Mouse (Mus musculus) ovary, adult 2 months (tissue): ENCODE results near the gene Nubp2. TPM values are rescaled to one million over a fixed set of nuclear protein-coding genes. Genes with fewer than 3 reads are reported as not detected.

Experiments
- polyA plus RNA-seq: library from polyadenylated mRNA; depleted of rRNA; stranded (reverse); fragments of >200 nt; gene quantifications from 2 replicates; pipeline ENCODE4 v1.2.3, GENCODE M21; 2012; rRNA removed

Nubp2 gene
- polyA plus RNA-seq: 33.0 and 41.1 TPM in 2 replicates

GRCm38 (mm10) chr17:24886134-24886931 lies at the start of gene Nubp2, which contains the start of gene Spsb3:
Gene Nubp2, minus strand, starts transcription at chr17:24886349.
Gene Spsb3, plus strand, starts transcription at chr17:24886643.

GRCm38 (mm10) chr17:24896241-24896992 lies 10.3 kb upstream of the Nubp2 start, which contains the start of gene Nme3:
Gene Nme3, plus strand, starts transcription at chr17:24896500.

GRCm38 (mm10) chr17:24894995-24895547 lies 8.9 kb upstream of the Nubp2 start, which contains the start of the genes Eme2 and Mrps34:
Gene Eme2, minus strand, starts transcription at chr17:24895087.
Gene Mrps34, plus strand, starts transcription at chr17:24895116.

GRCm38 (mm10) chr17:24865776-24866175 lies 20.4 kb downstream of the Nubp2 start, which contains the start of gene Igfals:
Gene Igfals, plus strand, starts transcription at chr17:24865997.

GRCm38 (mm10) chr17:24850065-24850772 lies 35.9 kb downstream of the Nubp2 start, which contains the start of gene Fahd1:
Gene Fahd1, minus strand, starts transcription at chr17:24850364.

GRCm38 (mm10) chr17:24839842-24840241 lies 46.3 kb downstream of the Nubp2 start, which contains the start of gene Hagh:
Gene Hagh, plus strand, starts transcription at chr17:24840143.

Other genes starting within 250 kb of the Nubp2 start
- gene Slc9a3r2, start 236.0 kb downstream of the Nubp2 start, polyA plus RNA-seq: 154 and 188 TPM in 2 replicates
- 0.40 and 0.53 TPM in 2 replicates for gene Npw, start 227.9 kb downstream of the Nubp2 start, polyA plus RNA-seq
- gene Zfp598, start 216.7 kb downstream of the Nubp2 start, polyA plus RNA-seq: 118 and 131 TPM in 2 replicates
- gene Syngr3, start 196.4 kb downstream of the Nubp2 start, polyA plus RNA-seq: 1.6 and 1.7 TPM in 2 replicates
- gene Gfer, start 190.2 kb downstream of the Nubp2 start, polyA plus RNA-seq: 40.5 and 66.7 TPM in 2 replicates
- 19.1 and 19.6 TPM in 2 replicates for gene Noxo1, start 190.1 kb downstream of the Nubp2 start, polyA plus RNA-seq
- gene Tbl3, start 178.7 kb downstream of the Nubp2 start, polyA plus RNA-seq: 105 and 112 TPM in 2 replicates
- gene Rnf151, start 168.3 kb downstream of the Nubp2 start, polyA plus RNA-seq: 0.34 and 1.4 TPM in 2 replicates
- gene Rps2, start 168.2 kb downstream of the Nubp2 start, polyA plus RNA-seq: 4,445 and 4,526 TPM in 2 replicates
- 198 and 335 TPM in 2 replicates for gene Ndufb10, start 161.9 kb downstream of the Nubp2 start, polyA plus RNA-seq
- gene Rpl3l, start 158.5 kb downstream of the Nubp2 start, polyA plus RNA-seq: not detected in 2 replicates
- gene Msrb1, start 149.7 kb downstream of the Nubp2 start, polyA plus RNA-seq: 42.7 and 55.4 TPM in 2 replicates
- gene Hs3st6, start 133.4 kb downstream of the Nubp2 start, polyA plus RNA-seq: 8.5 and 15.0 TPM in 2 replicates
- gene Meiob, start 82.1 kb downstream of the Nubp2 start, polyA plus RNA-seq: not detected in 2 replicates
- gene Hagh, start 46.2 kb downstream of the Nubp2 start, polyA plus RNA-seq: 105 and 136 TPM in 2 replicates
- 16.7 and 17.3 TPM in 2 replicates for gene Fahd1, start 36.0 kb downstream of the Nubp2 start, polyA plus RNA-seq
- 10.1 and 12.4 TPM in 2 replicates for gene Igfals, start 20.4 kb downstream of the Nubp2 start, polyA plus RNA-seq
- gene Spsb3, start 294 bp upstream of the Nubp2 start, polyA plus RNA-seq: 112 and 120 TPM in 2 replicates
- 51.8 and 56.8 TPM in 2 replicates for gene Eme2, start 8.7 kb upstream of the Nubp2 start, polyA plus RNA-seq
- 278 and 448 TPM in 2 replicates for gene Mrps34, start 8.8 kb upstream of the Nubp2 start, polyA plus RNA-seq
- 76.6 and 85.3 TPM in 2 replicates for gene Nme3, start 10.2 kb upstream of the Nubp2 start, polyA plus RNA-seq
- 180 and 186 TPM in 2 replicates for gene Mapk8ip3, start 50.6 kb upstream of the Nubp2 start, polyA plus RNA-seq
- gene Jpt2, start 74.3 kb upstream of the Nubp2 start, polyA plus RNA-seq: 33.5 and 37.9 TPM in 2 replicates
- 20.6 and 27.0 TPM in 2 replicates for gene Cramp1l, start 129.4 kb upstream of the Nubp2 start, polyA plus RNA-seq
- 32.8 and 38.8 TPM in 2 replicates for gene Ift140, start 129.7 kb upstream of the Nubp2 start, polyA plus RNA-seq
- gene Tmem204, start 197.2 kb upstream of the Nubp2 start, polyA plus RNA-seq: 59.3 and 68.0 TPM in 2 replicates
- gene Telo2, start 229.6 kb upstream of the Nubp2 start, polyA plus RNA-seq: 50.1 and 56.2 TPM in 2 replicates
- not detected in 2 replicates for gene Ptx4, start 234.4 kb upstream of the Nubp2 start, polyA plus RNA-seq
- gene Clcn7, start 247.0 kb upstream of the Nubp2 start, polyA plus RNA-seq: 41.1 and 43.3 TPM in 2 replicates